ENCODE assay signal across 8 mouse cellular contexts in genomic region chr7:110628273-110628600, GRCm38 (mm10). TPM values are rescaled to one million over a fixed set of nuclear protein-coding genes. Genes with fewer than 3 reads are reported as not detected.
DNase-seq lines count a peak whose midpoint lies in the region; ATAC-seq and TF ChIP-seq lines count a peak whose summit lies in the region.
"Had no signal": no experiment of that assay in that cellular context is flagged by ENCODE, and none has a peak within 500 bp of the region (broad histone marks: within the 10 kb centered on the region; RNA-seq: fewer than 3 reads in every experiment).

No protein-coding gene starts in this region.

- H3K9ac ChIP-seq in lung, postnatal 0 days (replicated peaks; ENCODE audit: low read depth): peak overlapping the region; percentile 46
- peak overlapping the region; percentile 62; the same call in 1 of the 2 replicates for H3K9ac ChIP-seq in forebrain, embryonic 13.5 days
- H3K9ac ChIP-seq in limb, embryonic 13.5 days: peak overlapping the region; percentile 64
- 0 out of 2 replicates have a peak overlapping the region, but pooled peaks have one; percentile 16 for H3K9ac ChIP-seq in stomach, embryonic 15.5 days

- H3K9me3 ChIP-seq in lung, postnatal 0 days (ENCODE audit: low read length): no peaks in the 10 kb centered on the region
- no peaks in the 10 kb centered on the region for H3K9me3 ChIP-seq in forebrain, embryonic 13.5 days (replicated peaks)
- no peaks in the 10 kb centered on the region for H3K9me3 ChIP-seq in limb, embryonic 13.5 days
- H3K9me3 ChIP-seq in stomach, embryonic 15.5 days: no peaks in the 10 kb centered on the region

- H3K27ac ChIP-seq in lung, postnatal 0 days (ENCODE audit: low read length): peak overlapping the region; percentile 57; the same call in 1 of the 2 replicates
- no peak overlapping the region for H3K27ac ChIP-seq in forebrain, embryonic 13.5 days
- H3K27ac ChIP-seq in limb, embryonic 13.5 days: no peak overlapping the region
- no peak overlapping the region for H3K27ac ChIP-seq in stomach, embryonic 15.5 days

- TF ChIP-seq EP300 in lung, postnatal 0 days (IDR thresholded peaks at IDR 0.05): no peak

- peak overlapping the region; percentile 87 for H3K4me2 ChIP-seq in lung, postnatal 0 days (replicated peaks; ENCODE audit: low read depth, low read length)
- peak overlapping the region; percentile 78 for H3K4me2 ChIP-seq in forebrain, embryonic 13.5 days
- peak overlapping the region; percentile 71 for H3K4me2 ChIP-seq in limb, embryonic 13.5 days (replicated peaks)
- peak overlapping the region; percentile 92 for H3K4me2 ChIP-seq in stomach, embryonic 15.5 days

- no peak for DNase-seq in lung, postnatal 0 days (ENCODE audit: low spot score)
- DNase-seq in lung, postnatal 10 days: no peak
- no peak for DNase-seq in urinary bladder, adult 18-20 months (ENCODE audit: low spot score in 2 of 2)
- DNase-seq in adrenal gland, postnatal 14 days: no peak

- no peak for ATAC-seq in lung, postnatal 0 days
- ATAC-seq in forebrain, embryonic 13.5 days: no peak
- ATAC-seq in limb, embryonic 13.5 days (ENCODE audit: low FRiP score, low read depth): no peak
- no peak for ATAC-seq in stomach, embryonic 15.5 days (ENCODE audit: insufficient read depth, low FRiP score, low read depth)

- H3K36me3 ChIP-seq in lung, postnatal 0 days (ENCODE audit: insufficient read depth, low read length): no peaks in the 10 kb centered on the region
- H3K36me3 ChIP-seq in forebrain, embryonic 13.5 days (ENCODE audit: poor library complexity, severe bottlenecking): no peaks in the 10 kb centered on the region
- no peaks in the 10 kb centered on the region for H3K36me3 ChIP-seq in limb, embryonic 13.5 days
- no peaks in the 10 kb centered on the region for H3K36me3 ChIP-seq in stomach, embryonic 15.5 days

- H3K4me3 ChIP-seq in lung, postnatal 0 days (ENCODE audit: low read depth, low read length): peak overlapping the region; percentile 55
- H3K4me3 ChIP-seq in forebrain, embryonic 13.5 days: peak overlapping the region; percentile 42
- H3K4me3 ChIP-seq in limb, embryonic 13.5 days: peak overlapping the region; percentile 47
- peak overlapping the region; percentile 49 for H3K4me3 ChIP-seq in stomach, embryonic 15.5 days (replicated peaks)

- H3K27me3 ChIP-seq in lung, postnatal 0 days (replicated peaks; ENCODE audit: insufficient read depth, low read length): 0 out of 2 replicates have a peak, but pooled peaks cover 6% of the 10 kb centered on the region
- peaks cover 87% of the 10 kb centered on the region for H3K27me3 ChIP-seq in forebrain, embryonic 13.5 days
- H3K27me3 ChIP-seq in limb, embryonic 13.5 days: peaks cover 74% of the 10 kb centered on the region
- H3K27me3 ChIP-seq in stomach, embryonic 15.5 days (replicated peaks): peaks cover 40% of the 10 kb centered on the region

- TF ChIP-seq CTCF in lung, postnatal 0 days (IDR thresholded peaks at IDR 0.05): no peak

- WGBS in lung, postnatal 0 days: 2% methylated on average over 11 of the region's 11 CpGs
- 3% methylated on average over 11 of the region's 11 CpGs for WGBS in forebrain, embryonic 13.5 days
- WGBS in limb, embryonic 13.5 days: 1% methylated on average over 11 of the region's 11 CpGs
- 2% methylated on average over 11 of the region's 11 CpGs for WGBS in stomach, embryonic 15.5 days

- H3K4me1 ChIP-seq in lung, postnatal 0 days (ENCODE audit: insufficient read depth, low read depth, low read length): peaks cover 37% of the 10 kb centered on the region; the same call in 1 of the 2 replicates
- peaks cover 48% of the 10 kb centered on the region for H3K4me1 ChIP-seq in forebrain, embryonic 13.5 days
- H3K4me1 ChIP-seq in limb, embryonic 13.5 days: peaks cover 49% of the 10 kb centered on the region
- peaks cover 29% of the 10 kb centered on the region for H3K4me1 ChIP-seq in stomach, embryonic 15.5 days

RNA-seq across cellular contexts. Expression of gene Adm, which starts 0.8 kb away (rescaled TPM):
- polyA plus RNA-seq in lung, postnatal 0 days (2015; fragmentation: Nextera tagmentation; extraction: Ambion mirVana): 4.8 and 7.8 TPM in 2 replicates
- polyA plus RNA-seq in forebrain, embryonic 13.5 days (2015; fragmentation: Nextera tagmentation; extraction: Ambion mirVana): 3.9 and 4.9 TPM in 2 replicates
- polyA plus RNA-seq in limb, embryonic 13.5 days (2015; fragmentation: Nextera tagmentation; extraction: Ambion mirVana): 2.9 and 3.1 TPM in 2 replicates
- 3.3 and 4.4 TPM in 2 replicates for polyA plus RNA-seq in stomach, embryonic 15.5 days (2015; fragmentation: Nextera tagmentation; extraction: Ambion mirVana)
- 17.3 and 18.6 TPM in 2 replicates for total RNA-seq in adrenal gland, postnatal 14 days (2021)
- total RNA-seq: megakaryocyte progenitor cell, adult 5-6 weeks had no signal

RNA-seq across cellular contexts. Expression of gene Sbf2, which starts 13.5 kb away (rescaled TPM):
- 23.3 and 25.7 TPM in 2 replicates for polyA plus RNA-seq in lung, postnatal 0 days (2015; fragmentation: Nextera tagmentation; extraction: Ambion mirVana)
- 51.8 and 54.9 TPM in 2 replicates for polyA plus RNA-seq in forebrain, embryonic 13.5 days (2015; fragmentation: Nextera tagmentation; extraction: Ambion mirVana)
- polyA plus RNA-seq in limb, embryonic 13.5 days (2015; fragmentation: Nextera tagmentation; extraction: Ambion mirVana): 28.7 and 30.9 TPM in 2 replicates
- 29.2 and 32.6 TPM in 2 replicates for polyA plus RNA-seq in stomach, embryonic 15.5 days (2015; fragmentation: Nextera tagmentation; extraction: Ambion mirVana)
- 51.9 and 52.1 TPM in 2 replicates for total RNA-seq in adrenal gland, postnatal 14 days (2021)
